Mouse (Mus musculus) hindbrain, embryonic 12.5 days (tissue): ENCODE measurements at regions not wholly inside any gene's neighbourhood (a gene's known extent, or its start where the extent isn't known, plus 50 kb on each side); places are given as distances from the start of the nearest gene placed in this dataset.

Experiments used
- ATAC-seq: fragments of 200-750 bp; cut with Nextera tagmentation; 2 replicates; pipeline ENCODE4 v1.8.0; 2017; ENCODE audit warnings: moderate TSS enrichment; ENCODE audit not compliant: low FRiP score
- H3K27ac ChIP-seq: fragments of 300-500 bp; sonication (generic); 2 replicates; pipeline ENCODE4 v1.5.1; 2016; ENCODE audit warnings: mild to moderate bottlenecking
- H3K27me3 ChIP-seq: fragments of 300-500 bp; sonication (generic); 2 replicates; pipeline ENCODE4 v1.6.1; 2016; ENCODE audit warnings: mild to moderate bottlenecking
- H3K36me3 ChIP-seq: fragments of 300-500 bp; sonication (generic); 2 replicates; pipeline ENCODE4 v1.6.1; 2016; ENCODE audit warnings: mild to moderate bottlenecking
- H3K4me1 ChIP-seq: fragments of 300-500 bp; sonication (generic); 2 replicates; pipeline ENCODE4 v1.6.1; 2016
- H3K4me2 ChIP-seq: fragments of 300-500 bp; sonication (generic); replicated peaks from 2 replicates; pipeline ENCODE4 v1.6.1; 2016; ENCODE audit warnings: mild to moderate bottlenecking
- H3K4me3 ChIP-seq: fragments of 300-500 bp; sonication (generic); 2 replicates; pipeline ENCODE4 v1.5.1; 2016; ENCODE audit warnings: mild to moderate bottlenecking
- H3K9ac ChIP-seq: fragments of 300-500 bp; sonication (generic); 2 replicates; pipeline ENCODE4 v1.6.1; 2016; ENCODE audit warnings: mild to moderate bottlenecking, moderate library complexity
- H3K9me3 ChIP-seq: fragments of 300-500 bp; sonication (generic); replicated peaks from 2 replicates; pipeline ENCODE4 v1.6.1; 2016; ENCODE audit warnings: mild to moderate bottlenecking
- WGBS: fragments of 180-500 bp; shearing (Covaris S2); methylation state at CpG from one replicate; pipeline ENCODE4 v1.1.7; 2016; 5-methylcytosine and 5-hydroxymethylcytosine counted together

- Histone ChIP-seq H3K9me3 (no peaks in the 10 kb centered on the region), H3K27ac (peak overlapping the region; percentile 71), H3K4me2 (peak overlapping the region; percentile 39), H3K4me3 (no peak overlapping the region), H3K9ac (no peak overlapping the region; the same call in 1 of the 2 replicates), H3K4me1 (peaks cover 14% of the 10 kb centered on the region), H3K27me3 (no peaks in the 10 kb centered on the region), H3K36me3 (no peaks in the 10 kb centered on the region)
- 8% methylated on average over 17 of the region's 17 CpGs for WGBS
- ATAC-seq = peak; percentile 94
Measured at GRCm38 (mm10) chr9:23083562-23083961, 139.3 kb upstream of the Bmper start.

DNA sequence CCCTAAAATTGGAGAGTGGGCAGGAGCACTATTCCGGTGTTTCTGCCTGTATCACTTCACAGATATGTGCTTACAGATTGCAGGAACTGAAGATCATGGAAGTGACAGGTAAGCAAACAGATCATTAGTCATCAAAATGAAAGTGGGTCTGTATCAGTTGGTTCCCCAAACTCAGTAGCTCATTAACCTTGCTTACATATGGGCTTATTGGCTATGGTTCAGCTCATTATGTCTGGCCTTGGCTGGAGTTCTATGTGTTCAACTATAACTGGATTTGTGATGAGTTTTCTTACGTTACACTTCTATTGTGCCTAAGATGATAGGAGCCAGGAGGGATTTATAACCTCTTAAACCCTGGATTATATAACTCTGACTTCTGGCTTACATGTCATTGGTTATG, 133.5 kb upstream of the Bmper start:
- ATAC-seq = no peak
- Histone ChIP-seq H3K27ac (no peak overlapping the region), H3K4me2 (no peak overlapping the region), H3K36me3 (no peaks in the 10 kb centered on the region), H3K4me3 (no peak overlapping the region), H3K4me1 (peaks cover under 1% of the 10 kb centered on the region; the same call in 1 of the 2 replicates), H3K9me3 (no peaks in the 10 kb centered on the region), H3K27me3 (no peaks in the 10 kb centered on the region), H3K9ac (no peak overlapping the region)
- 86% methylated on average over 2 of the region's 2 CpGs for WGBS

- Histone ChIP-seq H3K9ac (no peak overlapping the region), H3K36me3 (no peaks in the 10 kb centered on the region), H3K27ac (no peak overlapping the region), H3K9me3 (no peaks in the 10 kb centered on the region), H3K27me3 (no peaks in the 10 kb centered on the region), H3K4me1 (no peaks in the 10 kb centered on the region; the same call in 1 of the 2 replicates), H3K4me3 (no peak overlapping the region), H3K4me2 (no peak overlapping the region)
- WGBS = 60% methylated on average over 11 of the region's 11 CpGs
- no peak for ATAC-seq
Measured at GRCm38 (mm10) chr9:23097134-23097789, 125.6 kb upstream of the Bmper start.

DNA sequence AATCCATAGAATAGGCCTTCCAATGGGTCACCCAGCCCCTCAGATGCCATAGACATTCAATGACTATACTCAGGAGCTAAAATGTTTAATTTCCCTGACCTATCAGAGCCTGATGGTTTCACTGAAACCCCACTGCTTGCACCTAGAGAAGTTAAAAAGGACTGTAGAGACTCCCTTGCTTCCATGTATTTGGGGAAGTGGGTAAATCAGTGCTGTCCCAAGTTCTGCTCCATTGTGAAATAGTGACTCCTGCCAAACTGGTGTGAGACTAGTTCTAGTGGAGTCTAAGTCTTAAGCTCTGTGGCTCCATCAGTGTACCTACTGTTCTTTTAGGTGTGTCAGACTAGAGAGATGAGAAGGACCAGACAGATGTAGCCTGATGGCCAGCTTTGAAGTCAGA, 121.3 kb upstream of the Bmper start:
- no peak for ATAC-seq
- Histone ChIP-seq H3K27ac (no peak overlapping the region), H3K36me3 (no peaks in the 10 kb centered on the region), H3K4me2 (no peak overlapping the region), H3K27me3 (no peaks in the 10 kb centered on the region), H3K4me1 (no peaks in the 10 kb centered on the region; the same call in 1 of the 2 replicates), H3K9me3 (no peaks in the 10 kb centered on the region), H3K9ac (no peak overlapping the region), H3K4me3 (no peak overlapping the region)

GRCm38 (mm10) chr9:23101990-23102796, 120.7 kb upstream of the Bmper start:
- Histone ChIP-seq H3K4me2 (no peak overlapping the region), H3K27me3 (no peaks in the 10 kb centered on the region), H3K9me3 (no peaks in the 10 kb centered on the region), H3K4me1 (no peaks in the 10 kb centered on the region; the same call in 1 of the 2 replicates), H3K36me3 (no peaks in the 10 kb centered on the region), H3K27ac (no peak overlapping the region), H3K4me3 (no peak overlapping the region), H3K9ac (no peak overlapping the region)
- peak; percentile 64 for ATAC-seq
- WGBS = 65% methylated on average over 9 of the region's 9 CpGs

DNA sequence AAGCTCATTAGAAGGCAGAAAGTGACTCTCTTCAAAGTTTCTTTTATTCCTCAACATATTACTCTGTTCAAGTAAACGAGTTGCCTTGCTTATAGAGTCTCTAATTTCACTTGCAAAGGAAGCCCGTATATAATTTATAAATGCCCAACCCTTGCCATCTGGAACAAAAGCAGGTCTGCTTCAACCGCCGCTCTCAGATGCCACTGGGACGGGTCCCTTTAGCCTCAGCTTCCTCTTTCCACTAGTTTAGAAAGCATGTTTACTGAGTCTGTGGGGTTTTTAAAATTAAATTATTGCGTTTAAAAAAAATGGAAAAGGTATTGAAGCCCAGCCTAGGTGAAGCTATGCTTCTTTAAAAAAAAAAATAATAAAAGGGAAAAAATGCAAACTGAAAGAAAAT, 111.4 kb upstream of the Bmper start:
- Histone ChIP-seq H3K4me2 (no peak overlapping the region), H3K4me3 (no peak overlapping the region), H3K9ac (no peak overlapping the region), H3K27ac (no peak overlapping the region), H3K9me3 (no peaks in the 10 kb centered on the region), H3K27me3 (no peaks in the 10 kb centered on the region), H3K36me3 (no peaks in the 10 kb centered on the region), H3K4me1 (no peaks in the 10 kb centered on the region)
- 72% methylated on average over 6 of the region's 6 CpGs for WGBS
- no peak for ATAC-seq

GRCm38 (mm10) chr9:23115026-23115425, 107.8 kb upstream of the Bmper start:
- 73% methylated on average over 5 of the region's 5 CpGs for WGBS
- ATAC-seq = no peak

GRCm38 (mm10) chr9:23115540-23115939, 107.3 kb upstream of the Bmper start:
- no peak for ATAC-seq
- no peak overlapping the region for H3K4me2 ChIP-seq
- H3K27ac ChIP-seq = no peak overlapping the region

More at GRCm38 (mm10) chr9:23115026-23115425, 107.8 kb upstream of the Bmper start:
- Histone ChIP-seq H3K27me3 (no peaks in the 10 kb centered on the region), H3K9me3 (no peaks in the 10 kb centered on the region), H3K27ac (no peak overlapping the region), H3K36me3 (no peaks in the 10 kb centered on the region), H3K4me2 (no peak overlapping the region), H3K4me3 (no peak overlapping the region), H3K9ac (no peak overlapping the region), H3K4me1 (no peaks in the 10 kb centered on the region)

GRCm38 (mm10) chr9:23116311-23116710, 106.6 kb upstream of the Bmper start:
- ATAC-seq = no peak
- 74% methylated on average over 1 of the region's 1 CpGs for WGBS
- Histone ChIP-seq H3K27ac (no peak overlapping the region), H3K4me3 (no peak overlapping the region), H3K4me1 (no peaks in the 10 kb centered on the region), H3K4me2 (no peak overlapping the region), H3K9me3 (no peaks in the 10 kb centered on the region), H3K27me3 (no peaks in the 10 kb centered on the region), H3K36me3 (no peaks in the 10 kb centered on the region), H3K9ac (no peak overlapping the region)

More at GRCm38 (mm10) chr9:23115540-23115939, 107.3 kb upstream of the Bmper start:
- no peak overlapping the region for H3K4me3 ChIP-seq
- no peaks in the 10 kb centered on the region for H3K27me3 ChIP-seq
- H3K4me1 ChIP-seq = no peaks in the 10 kb centered on the region
- no peaks in the 10 kb centered on the region for H3K9me3 ChIP-seq
- 87% methylated on average over 5 of the region's 5 CpGs for WGBS
- no peak overlapping the region for H3K9ac ChIP-seq
- no peaks in the 10 kb centered on the region for H3K36me3 ChIP-seq

- H3K27ac ChIP-seq = no peak overlapping the region
Measured at GRCm38 (mm10) chr9:23119811-23120210, 103.1 kb upstream of the Bmper start.

GRCm38 (mm10) chr9:23120814-23121213, 102.1 kb upstream of the Bmper start:
- no peaks in the 10 kb centered on the region for H3K9me3 ChIP-seq
- H3K27me3 ChIP-seq = no peaks in the 10 kb centered on the region
- H3K4me3 ChIP-seq = no peak overlapping the region
- H3K4me1 ChIP-seq = peaks cover 2% of the 10 kb centered on the region; the same call in 1 of the 2 replicates
- H3K27ac ChIP-seq = no peak overlapping the region
- no peak overlapping the region for H3K4me2 ChIP-seq
- 92% methylated on average over 2 of the region's 2 CpGs for WGBS
- H3K9ac ChIP-seq = no peak overlapping the region
- no peaks in the 10 kb centered on the region for H3K36me3 ChIP-seq
- no peak for ATAC-seq

More at GRCm38 (mm10) chr9:23119811-23120210, 103.1 kb upstream of the Bmper start:
- Histone ChIP-seq H3K4me2 (no peak overlapping the region), H3K9me3 (no peaks in the 10 kb centered on the region), H3K4me1 (no peaks in the 10 kb centered on the region), H3K9ac (no peak overlapping the region), H3K27me3 (no peaks in the 10 kb centered on the region), H3K36me3 (no peaks in the 10 kb centered on the region), H3K4me3 (no peak overlapping the region)
- 88% methylated on average over 4 of the region's 4 CpGs for WGBS
- no peak for ATAC-seq

- Histone ChIP-seq H3K9ac (no peak overlapping the region), H3K4me3 (no peak overlapping the region), H3K27me3 (no peaks in the 10 kb centered on the region), H3K36me3 (no peaks in the 10 kb centered on the region), H3K9me3 (no peaks in the 10 kb centered on the region), H3K4me1 (peaks cover 17% of the 10 kb centered on the region), H3K27ac (no peak overlapping the region), H3K4me2 (no peak overlapping the region)
- 72% methylated on average over 5 of the region's 5 CpGs for WGBS
- no peak for ATAC-seq
Measured at GRCm38 (mm10) chr9:23122524-23122923, 100.4 kb upstream of the Bmper start.
